Mouse (Mus musculus) CH12.LX (cell line): ENCODE data around the gene Upf2.

Experiments used
- CTCF ChIP-seq, 2 experiments: IDR thresholded peaks in 1 of 2; conservative IDR thresholded peaks in 1 of 2; 2 replicates each; pipeline ENCODE4 v1.5.1; 2011 to 2012; ENCODE audit warnings: low read depth in 2 of 2, low read length in 2 of 2, improper control_type of control experiment in 1 of 2, inconsistent platforms in 1 of 2, mild to moderate bottlenecking in 1 of 2, moderate library complexity in 1 of 2
- ETS1 ChIP-seq: conservative IDR thresholded peaks from 2 replicates; pipeline ENCODE4 v1.6.1; 2012; ENCODE audit warnings: low read depth, mild to moderate bottlenecking, inconsistent platforms, low read length, improper control_type of control experiment, moderate library complexity
- MAFK ChIP-seq: IDR thresholded peaks from 2 replicates; pipeline ENCODE4 v1.6.1; 2011; ENCODE audit warnings: low read length, improper control_type of control experiment; ENCODE audit not compliant: insufficient replicate concordance
- MYC ChIP-seq: IDR thresholded peaks from 2 replicates; pipeline ENCODE4 v1.6.1; 2011; ENCODE audit warnings: low read depth, mild to moderate bottlenecking, improper control_type of control experiment, low read length
- NELFE ChIP-seq: IDR thresholded peaks from 2 replicates; pipeline ENCODE4 v1.6.1; 2011; ENCODE audit warnings: low read depth, low read length, improper control_type of control experiment
- POLR2A ChIP-seq: IDR thresholded peaks from 2 replicates; pipeline ENCODE4 v1.6.1; 2011; ENCODE audit warnings: low read depth, mild to moderate bottlenecking, improper control_type of control experiment, low read length
- POLR2AphosphoS2 ChIP-seq: IDR thresholded peaks from 2 replicates; pipeline ENCODE4 v1.6.1; 2011; ENCODE audit warnings: low read depth, low read length, improper control_type of control experiment
- USF1 ChIP-seq: IDR thresholded peaks from 2 replicates; pipeline ENCODE4 v1.6.1; 2014; ENCODE audit warnings: low read depth, mild to moderate bottlenecking, inconsistent platforms, low read length, improper control_type of control experiment
- ZMIZ1 ChIP-seq: IDR thresholded peaks from 2 replicates; pipeline ENCODE4 v1.6.1; 2012; ENCODE audit warnings: low read depth, mild to moderate bottlenecking, inconsistent platforms, low read length, improper control_type of control experiment

DNA sequence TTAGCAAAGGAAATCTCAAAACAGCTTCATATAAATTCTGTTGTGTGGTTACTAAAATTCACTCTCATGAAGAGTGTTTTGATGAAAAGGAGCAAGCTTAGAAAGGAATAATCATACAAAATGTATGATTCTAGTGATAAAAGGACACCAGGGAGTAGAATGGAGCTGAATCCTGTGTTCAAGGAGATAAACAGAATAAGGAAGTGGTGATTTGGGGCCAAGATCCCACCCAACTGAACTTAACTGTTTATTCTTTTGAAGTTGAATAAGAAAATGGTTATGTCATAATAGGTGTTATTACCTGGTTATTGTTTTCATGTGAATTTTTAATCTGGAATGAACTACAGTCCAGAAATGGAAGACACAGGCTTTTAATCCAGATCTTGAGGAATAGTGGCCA lies 69.3 kb downstream of the Upf2 start:
- TF ChIP-seq POLR2A (no peak), MAFK (no peak), ZMIZ1 (no peak), MYC (no peak), USF1 (no peak), CTCF (conservative IDR thresholded peaks at IDR 0.05 in 1 of 2, IDR thresholded peaks at IDR 0.05 in 1 of 2; ENCODE audit: low read depth in 2 of 2, low read length in 2 of 2) (no peak), POLR2AphosphoS2 (no peak), ETS1 (no peak), NELFE (no peak)
